Comparison of ENCODE assay signal across 12 mouse cellular contexts in the genomic region with DNA sequence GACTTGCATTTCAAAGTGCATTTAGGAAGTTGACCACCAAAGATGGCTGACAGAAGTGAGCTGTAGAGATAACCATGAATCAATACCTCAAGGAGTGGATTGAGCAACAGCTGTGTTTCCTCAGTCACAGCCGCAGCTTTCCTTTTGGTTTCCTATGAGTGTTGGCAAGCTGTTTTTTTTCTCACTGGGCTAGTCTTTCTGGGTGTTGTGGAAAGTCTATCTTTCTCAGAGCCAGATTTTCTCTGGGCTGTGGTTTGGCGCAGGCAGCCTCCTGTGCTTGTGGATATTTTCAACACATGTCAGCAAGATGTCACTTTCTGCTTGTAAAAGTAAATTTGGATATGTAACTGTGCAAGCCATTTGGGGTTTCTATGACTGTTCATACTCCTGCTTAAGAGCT.
DNase-seq lines count a peak whose midpoint lies in the region; ATAC-seq and TF ChIP-seq lines count a peak whose summit lies in the region.
"Had no signal": no experiment of that assay in that cellular context is flagged by ENCODE, and none has a peak within 500 bp of the region (broad histone marks: within the 10 kb centered on the region; RNA-seq: fewer than 3 reads in every experiment).

No protein-coding gene starts in this region.

- H3K4me3 ChIP-seq in C2C12 (ENCODE audit: insufficient read depth, poor library complexity, severe bottlenecking) = no peak overlapping the region
- H3K4me3 ChIP-seq: heart, adult 2 months; kidney, embryonic 15.5 days had no signal

- no peaks in the 10 kb centered on the region for H3K27me3 ChIP-seq in C2C12 (ENCODE audit: control insufficient read depth, insufficient read depth, insufficient read length)
- H3K27me3 ChIP-seq: kidney, embryonic 15.5 days had no signal

- H3K79me3 ChIP-seq in C2C12 (ENCODE audit: low read depth) = no peaks in the 10 kb centered on the region

- H3K36me3 ChIP-seq in C2C12 (ENCODE audit: control insufficient read depth, insufficient read depth) = no peaks in the 10 kb centered on the region
- H3K36me3 ChIP-seq: kidney, embryonic 15.5 days had no signal

- peak; percentile 3 to 6 for DNase-seq in kidney, postnatal 4 days
- no peak for DNase-seq in kidney, adult 8-10 months
- DNase-seq in lung, postnatal 14 days = peak; percentile 31
- DNase-seq in cerebellum, postnatal 14 days = no peak
- no peak for DNase-seq in spleen, postnatal 10 days (ENCODE audit: low spot score in 2 of 2)
- DNase-seq: adrenal gland, postnatal 25 days; cerebellum, adult 9-10 months; thymus, postnatal 14 days had no signal

- H3ac ChIP-seq in C2C12 (ENCODE audit: control insufficient read depth, insufficient read length, low read depth) = no peak overlapping the region

- H3K79me2 ChIP-seq in C2C12 (ENCODE audit: control insufficient read depth, insufficient read depth) = no peaks in the 10 kb centered on the region

- TF ChIP-seq CTCF in C2C12 (IDR thresholded peaks at IDR 0.05; ENCODE audit: control insufficient read depth, insufficient read depth, insufficient read length) = no peak

- ATAC-seq in common myeloid progenitor, adult 5-6 weeks (replicated peaks; ENCODE audit: low read depth, poor library complexity, severe bottlenecking) = peak; percentile 98

TF ChIP-seq in C2C12, 6 proteins besides CTCF, POLR2A, EP300 and RAD21:
- TF ChIP-seq CEBPB (IDR thresholded peaks at IDR 0.05; ENCODE audit: low read depth) (peak; percentile 87), MYOG (IDR thresholded peaks at IDR 0.05; ENCODE audit: control insufficient read depth, extremely low read depth, insufficient read length) (no peak), FOSL1 (IDR thresholded peaks at IDR 0.05; ENCODE audit: insufficient read depth, low read length, poor library complexity, severe bottlenecking) (no peak), MYOD1 (IDR thresholded peaks at IDR 0.05; ENCODE audit: control insufficient read depth, insufficient read length, low read depth) (peak; percentile 59), MAX (IDR thresholded peaks at IDR 0.05) (no peak), USF1 (IDR thresholded peaks at IDR 0.05; ENCODE audit: low read depth) (no peak)

Comparison
In these comparisons a context has a peak if more than half of its experiments do, and no peak if none do; other contexts are left out.
1. DNase-seq: peak in kidney, postnatal 4 days (2 of 2) and lung, postnatal 14 days (single experiment); none in kidney, adult 8-10 months (0 of 2), cerebellum, postnatal 14 days (0 of 2) and spleen, postnatal 10 days (0 of 2).